Mouse (Mus musculus) hindbrain, embryonic 11.5 days (tissue): ENCODE data around the gene Naa40. TPM values are rescaled to one million over a fixed set of nuclear protein-coding genes. Genes with fewer than 3 reads are reported as not detected.

Source experiments
- ATAC-seq: fragments of 200-750 bp; cut with Nextera tagmentation; 2 replicates; pipeline ENCODE4 v1.8.0; 2017; ENCODE audit warnings: mild to moderate bottlenecking, moderate TSS enrichment, moderate library complexity; ENCODE audit not compliant: low FRiP score
- DNase-seq: peaks from one replicate; pipeline ENCODE4 v3.0.0-alpha.2; 2015; ENCODE audit warnings: low spot score
- H3K27ac ChIP-seq: fragments of 300-500 bp; sonication (generic); 2 replicates; pipeline ENCODE4 v1.5.1; 2014; ENCODE audit warnings: mild to moderate bottlenecking, low read depth, low read length
- H3K27me3 ChIP-seq: fragments of 300-500 bp; sonication (generic); 2 replicates; pipeline ENCODE4 v1.6.1; 2014; ENCODE audit warnings: mild to moderate bottlenecking, low read length, moderate library complexity, mixed read lengths; ENCODE audit not compliant: control insufficient read depth, insufficient read depth
- H3K36me3 ChIP-seq: fragments of 300-500 bp; sonication (generic); 2 replicates; pipeline ENCODE4 v1.6.1; 2014; ENCODE audit warnings: mild to moderate bottlenecking, low read length, moderate library complexity, mixed read lengths; ENCODE audit not compliant: control insufficient read depth, insufficient read depth
- H3K4me1 ChIP-seq: fragments of 300-500 bp; sonication (generic); replicated peaks from 2 replicates; pipeline ENCODE4 v1.6.1; 2014; ENCODE audit warnings: low read length, mixed read lengths; ENCODE audit not compliant: control insufficient read depth, insufficient read depth
- H3K4me2 ChIP-seq: fragments of 300-500 bp; sonication (generic); replicated peaks from 2 replicates; pipeline ENCODE4 v1.6.1; 2014; ENCODE audit warnings: mild to moderate bottlenecking, low read depth, low read length
- H3K4me3 ChIP-seq: fragments of 300-500 bp; sonication (generic); 2 replicates; pipeline ENCODE4 v1.5.1; 2014; ENCODE audit warnings: low read depth, low read length
- H3K9ac ChIP-seq: fragments of 300-500 bp; sonication (generic); 2 replicates; pipeline ENCODE4 v1.6.1; 2014; ENCODE audit warnings: low read depth, low read length
- H3K9me3 ChIP-seq: fragments of 300-500 bp; sonication (generic); 2 replicates; pipeline ENCODE4 v1.6.1; 2016; ENCODE audit warnings: low read length; ENCODE audit not compliant: control insufficient read depth
- WGBS: fragments of 180-500 bp; shearing (Covaris S2); extraction: QIAGEN DNeasy Blood & Tissue Kit; methylation state at CpG from one replicate; pipeline ENCODE4 v1.1.7; 2014; 5-methylcytosine and 5-hydroxymethylcytosine counted together
- polyA plus RNA-seq: library from polyadenylated mRNA; unstranded; fragments of >200 nt; fragmentation: Nextera tagmentation; extraction: Ambion mirVana; gene quantifications from 2 replicates; pipeline ENCODE4 v1.2.1, GENCODE M21; 2014

The Naa40 gene
- polyA plus RNA-seq, 1 experiment from 2014 or later = 79.9 TPM

DNA sequence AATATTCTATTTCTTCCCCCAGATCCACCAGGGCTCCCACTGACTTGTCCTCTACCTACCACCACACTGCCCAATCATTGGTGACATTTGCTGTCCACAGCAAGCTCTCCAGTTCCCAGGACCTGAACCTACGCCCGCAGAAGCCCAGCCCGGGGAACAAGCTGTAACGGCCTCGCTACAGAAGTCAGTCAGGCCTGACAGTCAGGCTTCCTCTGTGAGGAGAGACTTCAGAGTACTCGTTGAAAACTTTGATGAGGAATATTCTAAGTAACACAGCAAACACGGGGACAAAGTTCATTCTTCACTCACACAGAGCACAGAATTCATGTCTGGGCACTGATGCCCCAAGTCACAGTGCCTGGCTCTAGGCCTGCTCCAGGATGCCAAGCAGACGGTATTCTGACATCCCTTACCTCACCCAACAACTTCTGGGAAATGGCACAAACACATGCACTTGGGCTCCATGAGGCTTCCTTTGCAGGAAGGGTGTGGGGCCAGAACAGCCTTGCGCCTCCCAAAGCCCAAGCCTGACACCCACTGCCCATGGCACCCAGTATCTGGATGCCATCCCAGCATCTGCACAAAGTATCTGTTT is 15.8 kb downstream of the Naa40 start:
- ATAC-seq (no peak), DNase-seq (no peak)
- Histone ChIP-seq H3K27me3 (no peaks in the 10 kb centered on the region), H3K9ac (no peak overlapping the region), H3K4me1 (no peaks in the 10 kb centered on the region), H3K36me3 (peaks cover 13% of the 10 kb centered on the region; the same call in 1 of the 2 replicates), H3K4me3 (no peak overlapping the region), H3K4me2 (no peak overlapping the region), H3K27ac (no peak overlapping the region), H3K9me3 (no peaks in the 10 kb centered on the region)
- WGBS = 81% methylated on average over 9 of the region's 9 CpGs

- no peak overlapping the region for H3K27ac ChIP-seq
- H3K27me3 ChIP-seq = no peaks in the 10 kb centered on the region
- WGBS = 93% methylated on average over 3 of the region's 3 CpGs
- no peak overlapping the region for H3K4me3 ChIP-seq
- no peaks in the 10 kb centered on the region for H3K9me3 ChIP-seq
- no peaks in the 10 kb centered on the region for H3K4me1 ChIP-seq
- ATAC-seq (no peak), DNase-seq (no peak)
- no peak overlapping the region for H3K9ac ChIP-seq
- H3K36me3 ChIP-seq = peaks cover 8% of the 10 kb centered on the region; the same call in 1 of the 2 replicates
- no peak overlapping the region for H3K4me2 ChIP-seq
Measured at GRCm38 (mm10) chr19:7224253-7224652, 16.7 kb downstream of the Naa40 start.

- no peak for ATAC-seq
Measured at GRCm38 (mm10) chr19:7223488-7223887, 17.5 kb downstream of the Naa40 start.

GRCm38 (mm10) chr19:7222196-7222595 is 18.8 kb downstream of the Naa40 start:
- no peaks in the 10 kb centered on the region; the same call in 1 of the 2 replicates for H3K36me3 ChIP-seq
- H3K4me1 ChIP-seq = no peaks in the 10 kb centered on the region
- no peak overlapping the region for H3K4me2 ChIP-seq
- no peaks in the 10 kb centered on the region for H3K27me3 ChIP-seq
- DNase-seq (no peak), ATAC-seq (no peak)
- H3K4me3 ChIP-seq = no peak overlapping the region
- no peak overlapping the region for H3K27ac ChIP-seq
- H3K9ac ChIP-seq = no peak overlapping the region
- WGBS = 81% methylated on average over 6 of the region's 6 CpGs
- no peaks in the 10 kb centered on the region for H3K9me3 ChIP-seq

More at GRCm38 (mm10) chr19:7223488-7223887, 17.5 kb downstream of the Naa40 start:
- Histone ChIP-seq H3K9ac (no peak overlapping the region), H3K4me2 (no peak overlapping the region), H3K9me3 (no peaks in the 10 kb centered on the region), H3K4me1 (no peaks in the 10 kb centered on the region), H3K27me3 (no peaks in the 10 kb centered on the region), H3K27ac (no peak overlapping the region), H3K4me3 (no peak overlapping the region), H3K36me3 (peaks cover 5% of the 10 kb centered on the region; the same call in 1 of the 2 replicates)
- DNase-seq = no peak

GRCm38 (mm10) chr19:7218753-7219152 is 22.2 kb downstream of the Naa40 start:
- ATAC-seq (no peak), DNase-seq (no peak)
- no peaks in the 10 kb centered on the region for H3K27me3 ChIP-seq
- H3K9ac ChIP-seq = no peak overlapping the region
- H3K4me3 ChIP-seq = no peak overlapping the region
- peaks cover 8% of the 10 kb centered on the region for H3K4me1 ChIP-seq
- WGBS = 92% methylated on average over 5 of the region's 5 CpGs
- H3K27ac ChIP-seq = no peak overlapping the region
- H3K4me2 ChIP-seq = no peak overlapping the region
- 0 out of 2 replicates have a peak, but pooled peaks cover 6% of the 10 kb centered on the region for H3K36me3 ChIP-seq
- no peaks in the 10 kb centered on the region for H3K9me3 ChIP-seq

- ATAC-seq (no peak), DNase-seq (no peak)
- Histone ChIP-seq H3K4me3 (peak overlapping the region; percentile 89), H3K27ac (no peak overlapping the region), H3K9me3 (no peaks in the 10 kb centered on the region), H3K4me1 (peaks cover 8% of the 10 kb centered on the region), H3K4me2 (peak overlapping the region; percentile 27), H3K9ac (no peak overlapping the region), H3K27me3 (no peaks in the 10 kb centered on the region), H3K36me3 (0 out of 2 replicates have a peak, but pooled peaks cover 6% of the 10 kb centered on the region)
- 11% methylated on average over 6 of the region's 6 CpGs for WGBS
Measured at GRCm38 (mm10) chr19:7217926-7218267, 23.1 kb downstream of the Naa40 start.

DNA sequence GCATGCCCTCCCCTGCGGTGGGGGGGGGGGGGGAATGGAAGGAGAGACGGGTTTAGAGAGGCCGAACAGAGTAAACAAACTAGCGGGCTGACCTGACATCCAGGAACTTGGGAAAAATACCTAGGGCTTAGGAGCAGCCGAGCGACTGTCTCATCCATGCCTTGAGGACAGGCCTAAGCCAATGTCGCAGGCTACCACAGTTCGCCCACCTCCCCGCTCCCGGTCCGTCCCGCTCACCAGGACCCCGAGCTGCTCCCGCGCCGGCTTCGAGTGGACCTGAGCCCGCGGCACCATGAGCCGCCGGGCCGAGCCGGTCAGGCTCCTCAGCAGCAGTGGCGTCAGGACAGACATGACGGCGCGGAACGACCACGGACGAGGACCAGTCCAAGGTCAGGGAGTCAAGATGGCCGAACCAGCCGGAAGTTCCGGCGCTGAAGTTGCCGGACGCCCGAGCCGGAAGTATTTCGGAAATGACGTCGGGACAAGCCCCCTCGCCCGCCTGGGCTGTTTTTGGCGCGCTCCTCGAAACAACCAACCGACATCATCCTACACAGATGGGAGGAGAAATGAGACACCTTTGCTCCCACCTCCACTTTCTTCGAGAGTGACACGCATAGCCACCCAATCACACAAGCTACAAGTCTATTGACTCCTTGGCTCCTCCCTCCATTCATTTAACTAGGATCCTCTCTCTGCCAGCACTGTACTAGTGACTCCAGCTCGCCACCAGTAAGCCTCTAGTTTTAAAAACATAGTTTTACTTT is 23.6 kb downstream of the Naa40 start, which contains the start of gene Cox8a:
Cox8a (minus strand) TSS at position 455 of the 764 bp plus-strand sequence.
- H3K27me3 ChIP-seq = no peaks in the 10 kb centered on the region
- H3K9ac ChIP-seq = peak within 1 kb of the TSS; percentile 79
- ATAC-seq (peak; percentile 97), DNase-seq (peak; percentile 96)
- H3K4me2 ChIP-seq = peak within 1 kb of the TSS; percentile 72
- H3K36me3 ChIP-seq = 0 out of 2 replicates have a peak, but pooled peaks cover 6% of the 10 kb centered on the region
- WGBS = under 1% methylated on average over 49 of the region's 50 CpGs
- peak within 1 kb of the TSS; percentile 89 for H3K4me3 ChIP-seq
- H3K9me3 ChIP-seq = no peaks in the 10 kb centered on the region
- H3K4me1 ChIP-seq = peaks cover 8% of the 10 kb centered on the region
- H3K27ac ChIP-seq = peak within 1 kb of the TSS; percentile 76

DNA sequence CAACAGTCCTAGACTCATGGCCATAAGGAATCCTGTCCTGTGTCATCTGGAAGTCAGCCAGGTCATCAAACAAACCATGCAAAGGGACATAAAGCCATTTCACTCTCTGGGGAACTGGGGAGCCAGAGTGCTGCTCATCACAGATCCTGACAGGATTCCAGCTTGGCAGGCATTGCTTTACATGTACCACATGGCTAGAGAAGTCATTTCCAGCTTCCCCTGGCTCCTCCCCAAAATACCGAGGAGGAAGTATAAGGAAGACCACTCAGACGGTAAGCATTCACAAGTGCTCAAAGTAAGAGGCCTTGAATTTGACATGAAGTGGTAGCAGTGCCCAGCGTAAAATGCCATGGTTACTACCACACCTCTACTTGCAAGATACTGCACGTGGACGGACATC is 26.5 kb downstream of the Naa40 start:
- DNase-seq (no peak), ATAC-seq (no peak)
- no peaks in the 10 kb centered on the region for H3K9me3 ChIP-seq
- 93% methylated on average over 5 of the region's 5 CpGs for WGBS
- no peak overlapping the region; the same call in 1 of the 2 replicates for H3K4me2 ChIP-seq
- H3K4me3 ChIP-seq = no peak overlapping the region
- 0 out of 2 replicates have a peak, but pooled peaks cover 6% of the 10 kb centered on the region for H3K36me3 ChIP-seq
- H3K27ac ChIP-seq = no peak overlapping the region
- no peaks in the 10 kb centered on the region for H3K27me3 ChIP-seq
- H3K4me1 ChIP-seq = peaks cover 8% of the 10 kb centered on the region
- H3K9ac ChIP-seq = no peak overlapping the region
